Mouse (Mus musculus) cerebellum, adult 11-12 months (tissue): Measurements from ENCODE around the gene Pnp.
"Not testable (repeated sequence)": the region's sequence is repeated elsewhere in the genome, so short reads cannot be mapped to it uniquely, and the experiment has no call there.

Experiments used
- DNase-seq: peaks from one replicate; pipeline ENCODE4 v3.0.0; 2022

The Pnp gene

DNA sequence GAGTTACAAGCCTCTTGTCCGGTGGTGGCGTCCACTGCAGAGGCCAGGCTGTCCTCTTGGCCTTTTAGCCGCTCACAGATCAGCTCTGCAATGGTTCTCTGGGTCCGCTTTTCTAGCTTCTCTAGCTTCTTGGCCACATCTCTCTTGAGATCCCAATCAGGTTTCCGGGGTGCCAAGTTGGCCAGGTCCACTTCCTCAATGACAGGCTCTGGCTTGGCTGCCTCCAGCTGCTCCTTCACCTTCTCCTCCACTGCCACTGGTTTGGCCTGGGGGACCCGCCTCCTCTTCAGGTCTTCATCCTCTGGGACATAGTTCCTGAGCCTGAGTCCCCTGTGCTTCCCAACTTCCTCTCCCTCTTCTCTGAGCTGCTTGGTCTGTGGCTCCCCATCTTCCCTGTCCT lies 47.6 kb downstream of the Pnp start:
- not testable (repeated sequence) for DNase-seq

DNA sequence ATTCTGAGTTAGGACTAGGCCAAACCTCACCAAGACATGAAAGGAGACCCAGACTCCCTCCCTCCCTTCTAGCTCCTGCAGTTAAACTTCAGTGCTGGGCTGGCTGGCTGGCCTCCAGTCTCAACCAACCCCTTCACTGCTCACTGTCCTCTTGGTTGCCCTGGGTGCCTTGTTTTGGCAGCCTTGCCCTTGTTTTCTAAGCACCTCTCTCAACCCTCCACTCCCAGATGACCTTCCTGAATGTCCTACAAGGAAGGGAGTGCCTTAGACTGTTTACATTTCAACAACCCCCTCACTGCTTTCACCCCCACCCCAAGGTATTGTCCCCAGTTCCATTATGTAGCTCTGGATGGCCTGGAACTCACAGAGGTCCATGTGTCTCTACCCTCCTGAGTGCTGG lies 48.7 kb downstream of the Pnp start:
- no peak for DNase-seq

DNA sequence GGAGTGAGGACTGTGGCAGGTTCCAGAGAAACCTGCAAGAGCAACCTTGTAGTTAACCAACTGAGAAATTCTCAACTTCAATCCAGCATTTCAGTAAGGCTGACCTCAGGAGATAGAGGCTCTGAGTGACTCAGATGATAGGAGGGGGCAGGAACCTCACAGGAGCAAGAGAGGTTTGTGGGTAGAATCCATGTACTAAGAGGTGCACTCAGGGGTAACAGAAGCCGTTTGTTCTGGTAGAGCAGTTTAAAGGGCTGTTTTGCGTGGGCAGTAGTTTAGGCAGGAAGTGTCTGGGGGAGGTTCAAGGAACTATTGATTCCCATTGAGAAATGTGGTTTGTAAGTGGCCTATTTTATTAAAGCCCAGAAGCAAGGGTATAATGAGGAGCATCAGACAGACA lies 50.3 kb downstream of the Pnp start:
- DNase-seq = no peak

DNA sequence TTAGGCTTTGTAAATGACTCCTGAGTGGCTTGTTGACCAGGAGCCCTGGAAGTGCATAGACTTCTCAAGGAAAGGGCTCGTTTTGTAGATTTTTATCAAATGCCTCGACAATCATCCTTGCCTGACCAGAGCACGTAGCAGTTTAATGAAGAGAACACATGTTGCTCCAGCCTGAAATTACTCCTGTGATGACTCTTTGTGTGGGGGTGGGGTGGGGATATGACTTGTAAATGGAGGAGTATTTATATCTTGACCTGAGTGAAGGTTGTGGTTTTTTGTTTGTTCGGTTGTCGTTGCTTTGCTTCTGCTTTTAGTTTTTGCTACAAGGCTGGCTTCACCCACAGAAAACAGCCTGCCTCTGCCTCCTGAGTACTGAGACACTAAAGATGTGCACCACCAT lies 51.0 kb downstream of the Pnp start:
- DNase-seq = no peak

DNA sequence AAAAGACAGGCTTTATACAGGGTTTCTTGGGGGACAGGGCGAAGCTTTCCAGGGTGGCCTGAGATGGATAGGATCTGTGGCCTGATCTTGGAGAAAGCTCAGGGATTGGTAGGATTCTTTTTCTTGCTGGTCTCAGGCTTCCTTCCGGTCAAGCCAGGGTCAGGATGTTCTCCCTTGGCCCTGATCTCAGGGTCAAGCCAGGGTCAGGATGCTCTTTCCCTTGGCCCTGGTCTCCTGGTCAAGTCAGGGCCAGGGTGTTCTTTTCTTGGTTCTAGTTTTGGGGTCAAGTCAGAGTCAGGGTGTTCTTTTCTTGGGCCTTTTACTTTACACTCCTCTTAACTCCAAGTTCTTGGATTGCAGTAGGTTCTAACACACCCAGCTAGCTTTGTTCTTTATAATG lies 56.8 kb downstream of the Pnp start:
- DNase-seq = no peak

DNA sequence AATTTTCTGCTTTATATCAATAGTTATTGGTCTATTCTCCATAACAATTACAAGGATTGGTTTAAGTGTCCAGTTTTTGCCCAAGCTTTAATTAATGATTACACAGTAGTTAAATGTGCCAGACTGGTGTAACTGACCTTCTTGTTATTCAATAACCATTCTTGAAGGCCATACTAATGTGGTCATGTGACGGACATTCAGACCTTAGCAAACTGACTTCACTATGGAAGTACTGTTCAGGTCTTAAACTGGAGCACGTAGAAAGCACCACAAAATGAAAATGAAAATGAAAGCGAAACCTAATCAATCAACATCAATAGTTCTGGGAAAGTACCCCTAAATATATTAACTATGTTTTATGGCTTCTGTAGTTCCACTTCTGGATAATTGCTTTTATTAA lies 60.2 kb downstream of the Pnp start:
- DNase-seq = no peak

GRCm38 (mm10) chr14:50997088-50997487 lies 66.2 kb downstream of the Pnp start:
- no peak for DNase-seq

- DNase-seq = no peak
Observed at GRCm38 (mm10) chr14:50997999-50998666, 67.3 kb downstream of the Pnp start.

- no peak for DNase-seq
Observed at GRCm38 (mm10) chr14:51007152-51007801, 76.4 kb downstream of the Pnp start, which contains the start of gene Rnase10. Gene Rnase10 (plus strand): TSS chr14:51007751.

GRCm38 (mm10) chr14:51007914-51008713 lies 77.2 kb downstream of the Pnp start:
- DNase-seq = no peak

DNA sequence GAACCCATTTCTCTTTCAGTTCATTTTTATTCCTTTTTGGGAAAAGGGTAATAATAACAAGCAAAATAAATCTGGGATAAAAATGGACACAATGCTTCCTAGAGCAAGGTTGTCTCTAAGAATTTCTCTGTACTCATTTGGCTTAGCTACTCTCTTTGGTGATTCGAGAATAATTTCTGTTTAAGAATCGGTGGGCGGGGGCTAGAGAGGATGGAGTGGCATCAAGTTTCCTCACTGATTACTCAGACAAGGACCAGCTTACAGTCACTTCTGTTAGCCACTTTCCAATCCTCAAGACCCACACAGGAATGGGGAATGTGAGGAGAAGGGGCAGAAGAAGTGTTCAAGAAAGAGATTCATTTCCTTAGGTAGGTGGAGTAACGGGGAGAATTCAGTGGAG lies 77.9 kb downstream of the Pnp start:
- no peak for DNase-seq

DNA sequence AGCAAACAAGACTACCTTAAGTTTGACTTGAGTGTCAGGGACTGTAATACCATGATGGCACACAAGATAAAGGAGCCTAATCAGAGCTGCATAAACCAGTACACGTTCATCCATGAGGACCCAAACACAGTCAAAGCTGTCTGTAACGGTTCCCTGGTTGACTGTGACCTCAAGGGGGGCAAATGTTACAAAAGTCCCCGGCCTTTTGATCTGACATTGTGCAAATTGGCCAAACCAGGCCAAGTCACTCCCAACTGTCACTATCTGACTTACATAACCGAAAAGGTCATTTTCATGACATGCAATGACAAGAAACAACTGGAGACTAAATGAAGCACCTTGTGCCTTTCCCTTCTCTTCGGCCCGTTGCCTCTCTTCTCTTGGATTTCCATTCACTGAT lies 78.7 kb downstream of the Pnp start:
- DNase-seq = no peak

DNA sequence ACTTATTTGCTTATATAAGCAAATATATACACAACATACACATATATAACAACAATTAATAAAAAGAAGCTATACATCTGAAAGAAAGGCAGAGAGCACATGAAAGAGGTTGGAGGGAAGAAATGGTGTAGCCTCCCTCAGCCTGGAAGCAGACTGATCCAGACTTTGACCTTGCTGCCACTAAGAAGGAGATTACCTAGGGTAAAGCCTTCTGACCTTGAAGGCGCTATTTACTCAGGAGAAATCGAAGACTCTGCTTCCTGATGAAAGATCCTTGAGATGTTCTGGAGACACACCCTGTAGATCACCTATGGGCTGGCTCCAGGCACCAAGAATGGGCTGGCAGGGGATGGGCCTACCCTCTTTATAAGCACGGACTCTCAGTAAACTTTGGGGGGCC lies 83.8 kb downstream of the Pnp start:
- not testable (repeated sequence) for DNase-seq
